Mouse (Mus musculus): Measurements from ENCODE around the gene Nup153.
A peak's percentile ranks its signal among the peaks of the same experiment; 100 is the strongest.

The Nup153 gene

GRCm38 (mm10) chr13:46663461-46663964, 64.2 kb downstream of the Nup153 start:
- DNase-seq: no peak

- no peak for DNase-seq
These were observed 68.5 kb downstream of the Nup153 start for GRCm38 (mm10) chr13:46659211-46659610.

GRCm38 (mm10) chr13:46654566-46654965, 73.2 kb downstream of the Nup153 start:
- no peak for DNase-seq

DNA sequence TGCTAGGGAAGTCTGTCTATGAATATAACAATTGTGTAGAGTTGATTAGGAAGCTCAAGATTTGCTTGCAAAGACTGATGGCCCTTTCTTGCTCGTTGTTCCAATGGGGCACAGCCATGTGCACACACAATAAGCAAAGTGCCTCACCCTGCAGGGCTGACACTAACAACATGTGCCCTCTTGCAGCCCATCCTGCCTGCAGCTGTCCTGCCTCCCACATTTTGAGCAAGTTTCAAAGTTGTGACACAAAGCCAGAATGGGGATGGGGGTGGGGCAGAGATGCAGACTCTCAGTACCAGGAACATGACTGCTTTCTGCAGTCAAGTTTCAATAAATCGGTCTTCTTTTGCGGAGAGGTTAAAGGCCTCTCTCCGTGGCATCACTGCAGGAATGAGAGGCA, 74.1 kb downstream of the Nup153 start:
- DNase-seq: no peak

GRCm38 (mm10) chr13:46652671-46653070, 75.1 kb downstream of the Nup153 start:
- no peak for DNase-seq

GRCm38 (mm10) chr13:46651853-46652252, 75.9 kb downstream of the Nup153 start:
- no peak for DNase-seq

DNA sequence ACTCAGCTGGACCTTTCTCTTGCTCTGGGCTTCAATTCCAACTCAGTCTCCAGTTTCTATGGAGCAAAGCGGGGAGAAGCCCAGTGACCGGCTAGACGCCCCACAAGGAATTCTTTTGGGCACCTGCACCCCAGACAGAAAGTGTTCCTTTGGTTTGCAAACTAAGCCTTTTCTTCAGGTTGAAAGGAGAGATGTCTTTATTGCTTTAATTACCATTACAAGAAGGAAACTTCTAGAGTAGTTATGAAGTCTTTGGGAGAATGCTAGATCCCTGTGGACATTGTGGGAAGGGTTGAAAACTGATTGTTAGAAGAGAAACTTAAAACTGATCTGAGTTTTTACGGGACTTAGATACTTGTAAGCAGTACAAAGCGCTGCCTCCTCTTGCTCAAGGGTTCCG, 82.3 kb downstream of the Nup153 start:
- no peak for DNase-seq

- no peak for DNase-seq
These were observed 83.6 kb downstream of the Nup153 start for GRCm38 (mm10) chr13:46644175-46644574.

GRCm38 (mm10) chr13:46642318-46642717, 85.4 kb downstream of the Nup153 start:
- DNase-seq: peak; percentile 26

DNA sequence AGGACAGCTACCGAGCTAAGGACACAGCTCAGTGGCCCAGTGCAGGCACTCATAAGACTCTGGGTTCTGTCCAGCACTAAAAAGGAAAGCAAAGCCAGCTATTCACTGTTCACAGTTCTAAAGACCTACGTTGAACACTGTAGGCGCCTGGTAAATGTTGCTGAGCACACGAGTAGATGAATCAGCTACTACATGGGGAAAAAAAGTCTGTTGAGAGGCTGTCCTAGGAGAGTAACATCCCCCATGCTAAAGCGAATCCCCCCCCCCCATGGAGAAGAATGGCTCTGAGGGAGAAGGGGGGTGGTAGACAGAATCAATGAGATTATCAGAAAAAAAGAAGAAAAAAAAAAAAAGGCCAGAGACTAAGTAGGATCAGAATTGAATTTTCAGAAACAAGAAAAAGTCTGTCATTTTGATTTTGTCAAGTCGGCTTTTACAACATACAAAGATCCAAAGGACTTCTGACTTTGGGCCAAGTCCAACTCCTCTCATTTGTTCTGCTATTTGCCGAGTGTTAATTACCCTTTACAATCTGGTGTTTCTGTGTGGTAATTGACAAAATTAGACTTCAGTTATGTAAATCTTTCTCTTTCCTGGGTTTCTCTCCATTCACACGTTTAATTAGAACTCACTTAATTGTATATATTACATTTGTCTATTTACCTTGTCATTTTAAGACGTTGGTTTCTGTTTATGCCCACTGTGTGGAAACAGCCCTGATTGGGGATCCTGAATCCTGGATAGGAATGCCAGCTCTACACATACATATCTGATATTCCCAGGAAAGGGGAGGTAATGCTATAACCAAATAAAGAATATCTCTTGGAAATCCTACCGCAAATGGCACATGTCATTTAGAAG, 86.9 kb downstream of the Nup153 start:
- DNase-seq: no peak

GRCm38 (mm10) chr13:46634133-46634488, 93.6 kb downstream of the Nup153 start:
- DNase-seq: peak; percentile 40

- no peak for DNase-seq
These were observed 94.2 kb downstream of the Nup153 start for GRCm38 (mm10) chr13:46633320-46634132.

DNA sequence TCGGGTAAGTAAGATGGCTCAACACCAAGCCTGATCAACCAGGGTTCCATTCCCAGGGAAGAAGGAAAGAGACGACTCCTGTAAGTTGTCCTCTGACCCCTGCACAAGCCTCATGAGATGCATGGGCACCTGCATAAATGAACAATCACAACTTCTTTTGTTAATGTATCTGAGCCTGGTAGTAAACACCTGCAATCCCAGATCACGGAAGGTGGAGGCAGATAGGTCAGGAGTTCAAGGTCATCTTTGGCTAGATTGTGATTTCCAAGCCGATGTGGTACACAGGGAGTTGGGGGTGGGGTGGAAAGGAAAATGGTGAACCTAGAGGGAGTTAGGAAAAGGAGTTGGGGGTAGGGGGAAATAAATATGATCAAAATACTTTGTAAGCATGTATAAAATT, 94.9 kb downstream of the Nup153 start:
- DNase-seq: no peak
